Mouse (Mus musculus): Measurements from ENCODE around the gene D11Wsu47e. TPM values are rescaled to one million over a fixed set of nuclear protein-coding genes. Genes with fewer than 3 reads are reported as not detected.

The D11Wsu47e gene
- total RNA-seq, 1 experiment = 38.5 TPM

DNA sequence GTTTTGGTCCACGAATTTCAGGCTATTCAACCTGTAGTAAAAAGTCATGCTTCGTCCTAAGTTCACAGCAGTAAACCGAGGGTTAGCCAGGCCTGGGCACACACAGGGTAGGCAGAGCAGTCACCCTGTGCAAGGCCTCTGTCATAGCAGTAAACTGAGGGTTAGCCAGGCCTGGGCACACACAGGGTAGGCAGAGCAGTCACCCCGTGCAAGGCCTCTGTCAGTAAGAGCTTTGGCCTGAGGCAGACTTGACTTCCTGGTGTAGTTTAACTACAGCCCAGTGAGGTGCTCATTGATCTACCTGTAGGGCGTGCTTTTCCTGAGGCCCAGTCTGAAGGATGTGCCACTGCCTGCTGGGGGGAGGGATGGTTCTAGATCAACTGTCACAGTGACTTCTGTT is 7.1 kb downstream of the D11Wsu47e start:
- in situ Hi-C loops (cut with MboI; ENCODE audit: low sequenced_read_pairs in 2 of 2, unreplicated experiment in 2 of 2) = no loop called here
- Histone ChIP-seq H3K36me3 (ENCODE audit: control insufficient read depth, insufficient read depth, low read length, poor library complexity, severe bottlenecking) (peaks cover 38% of the 10 kb centered on the region), H3K4me3 (ENCODE audit: insufficient read depth in 1 of 2, low read depth in 1 of 2, low read length in 2 of 2, poor library complexity in 1 of 2, severe bottlenecking in 1 of 2) (no peak overlapping the region), H3K27ac (ENCODE audit: insufficient read depth, low read depth, low read length, poor library complexity, severe bottlenecking) (no peak overlapping the region), H3K4me1 (ENCODE audit: control insufficient read depth in 2 of 2, insufficient read depth in 2 of 2, low read length in 2 of 2, poor library complexity in 1 of 2) (peaks cover 2 to 5% of the 10 kb centered on the region in 2 experiments; a peak in 3 of 4 replicates), H3K9me3 (ENCODE audit: control insufficient read depth, insufficient read depth, low read depth, low read length) (no peaks in the 10 kb centered on the region), H3K9ac (ENCODE audit: insufficient read depth, low read depth, low read length, poor library complexity, severe bottlenecking) (no peak overlapping the region)
- TF ChIP-seq ZC3H11A (IDR thresholded peaks at IDR 0.05; ENCODE audit: borderline replicate concordance, low read depth, low read length) (no peak), MAFK (IDR thresholded peaks at IDR 0.05; ENCODE audit: insufficient read depth, low read depth, low read length) (no peak), ZNF384 (IDR thresholded peaks at IDR 0.05; ENCODE audit: low read depth, low read length) (no peak), CHD2 (IDR thresholded peaks at IDR 0.05; ENCODE audit: low read depth, low read length) (no peak), HCFC1 (IDR thresholded peaks at IDR 0.05; ENCODE audit: borderline replicate concordance, insufficient read depth, low read length) (no peak)
- no peak for DNase-seq (ENCODE audit: low read depth, low spot score)

GRCm38 (mm10) chr11:113691851-113692250 is 7.6 kb downstream of the D11Wsu47e start:
- no peak overlapping the region for H3K4me3 ChIP-seq (ENCODE audit: insufficient read depth in 1 of 2, low read depth in 1 of 2, low read length in 2 of 2, poor library complexity in 1 of 2, severe bottlenecking in 1 of 2)
- H3K9me3 ChIP-seq (ENCODE audit: control insufficient read depth, insufficient read depth, low read depth, low read length) = no peaks in the 10 kb centered on the region
- TF ChIP-seq ZNF384 (IDR thresholded peaks at IDR 0.05; ENCODE audit: low read depth, low read length) = no peak
- no peak for TF ChIP-seq HCFC1 (IDR thresholded peaks at IDR 0.05; ENCODE audit: borderline replicate concordance, insufficient read depth, low read length)
- no peak for TF ChIP-seq CHD2 (IDR thresholded peaks at IDR 0.05; ENCODE audit: low read depth, low read length)
- no peak for TF ChIP-seq ZC3H11A (IDR thresholded peaks at IDR 0.05; ENCODE audit: borderline replicate concordance, low read depth, low read length)
- no peak for TF ChIP-seq MAFK (IDR thresholded peaks at IDR 0.05; ENCODE audit: insufficient read depth, low read depth, low read length)
- peaks cover 40% of the 10 kb centered on the region for H3K36me3 ChIP-seq (ENCODE audit: control insufficient read depth, insufficient read depth, low read length, poor library complexity, severe bottlenecking)
- DNase-seq (ENCODE audit: low read depth, low spot score) = no peak
- H3K9ac ChIP-seq (ENCODE audit: insufficient read depth, low read depth, low read length, poor library complexity, severe bottlenecking) = no peak overlapping the region
- in situ Hi-C loops (cut with MboI; ENCODE audit: low sequenced_read_pairs in 2 of 2, unreplicated experiment in 2 of 2) = no loop called here
- H3K27ac ChIP-seq (ENCODE audit: insufficient read depth, low read depth, low read length, poor library complexity, severe bottlenecking) = no peak overlapping the region
- H3K4me1 ChIP-seq (ENCODE audit: control insufficient read depth in 2 of 2, insufficient read depth in 2 of 2, low read length in 2 of 2, poor library complexity in 1 of 2) = peaks cover 2 to 4% of the 10 kb centered on the region in 2 experiments; a peak in 3 of 4 replicates

DNA sequence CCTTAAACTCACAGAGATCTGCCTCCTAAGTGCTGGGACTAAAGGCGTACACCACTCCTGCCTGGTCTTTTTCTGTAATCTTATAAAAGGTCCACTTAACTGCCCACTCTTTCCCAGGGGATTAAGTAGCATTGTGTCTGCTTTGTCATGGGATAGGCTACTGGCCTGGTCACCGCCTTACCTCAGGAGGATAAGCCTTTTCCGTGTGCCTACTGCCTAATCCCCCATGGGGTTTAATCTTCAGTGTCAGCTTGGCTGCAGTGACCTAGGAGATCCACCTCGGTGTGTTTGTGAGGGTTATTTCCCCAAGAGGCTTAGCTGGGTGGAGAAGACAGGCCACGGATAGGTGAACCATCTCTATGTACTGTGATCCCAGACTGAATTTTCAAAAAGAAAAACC is 13.4 kb downstream of the D11Wsu47e start:
- no peak overlapping the region for H3K27ac ChIP-seq (ENCODE audit: insufficient read depth, low read depth, low read length, poor library complexity, severe bottlenecking)
- peaks cover 43% of the 10 kb centered on the region; the same call in 1 of the 2 replicates for H3K36me3 ChIP-seq (ENCODE audit: control insufficient read depth, insufficient read depth, low read length, poor library complexity, severe bottlenecking)
- TF ChIP-seq HCFC1 (IDR thresholded peaks at IDR 0.05; ENCODE audit: borderline replicate concordance, insufficient read depth, low read length) = no peak
- in situ Hi-C loops (cut with MboI; ENCODE audit: low sequenced_read_pairs in 2 of 2, unreplicated experiment in 2 of 2) = no loop called here
- H3K9me3 ChIP-seq (ENCODE audit: control insufficient read depth, insufficient read depth, low read depth, low read length) = no peaks in the 10 kb centered on the region
- no peak overlapping the region for H3K9ac ChIP-seq (ENCODE audit: insufficient read depth, low read depth, low read length, poor library complexity, severe bottlenecking)
- peaks cover 0 to 4% of the 10 kb centered on the region in 2 experiments; a peak in 1 of 4 replicates for H3K4me1 ChIP-seq (ENCODE audit: control insufficient read depth in 2 of 2, insufficient read depth in 2 of 2, low read length in 2 of 2, poor library complexity in 1 of 2)
- DNase-seq (ENCODE audit: low read depth, low spot score) = no peak
- no peak overlapping the region for H3K4me3 ChIP-seq (ENCODE audit: insufficient read depth in 1 of 2, low read depth in 1 of 2, low read length in 2 of 2, poor library complexity in 1 of 2, severe bottlenecking in 1 of 2)

- peaks cover 41% of the 10 kb centered on the region; the same call in 1 of the 2 replicates for H3K36me3 ChIP-seq (ENCODE audit: control insufficient read depth, insufficient read depth, low read length, poor library complexity, severe bottlenecking)
- no peak overlapping the region for H3K9ac ChIP-seq (ENCODE audit: insufficient read depth, low read depth, low read length, poor library complexity, severe bottlenecking)
- H3K9me3 ChIP-seq (ENCODE audit: control insufficient read depth, insufficient read depth, low read depth, low read length) = no peaks in the 10 kb centered on the region
- H3K4me3 ChIP-seq (ENCODE audit: insufficient read depth in 1 of 2, low read depth in 1 of 2, low read length in 2 of 2, poor library complexity in 1 of 2, severe bottlenecking in 1 of 2) = no peak overlapping the region
- no peak for DNase-seq (ENCODE audit: low read depth, low spot score)
- H3K27ac ChIP-seq (ENCODE audit: insufficient read depth, low read depth, low read length, poor library complexity, severe bottlenecking) = no peak overlapping the region
- in situ Hi-C loops (cut with MboI; ENCODE audit: low sequenced_read_pairs in 2 of 2, unreplicated experiment in 2 of 2) = no loop called here
- TF ChIP-seq ZNF384 (IDR thresholded peaks at IDR 0.05; ENCODE audit: low read depth, low read length) = no peak
- TF ChIP-seq ZC3H11A (IDR thresholded peaks at IDR 0.05; ENCODE audit: borderline replicate concordance, low read depth, low read length) = no peak
- H3K4me1 ChIP-seq (ENCODE audit: control insufficient read depth in 2 of 2, insufficient read depth in 2 of 2, low read length in 2 of 2, poor library complexity in 1 of 2) = peaks cover 0 to 4% of the 10 kb centered on the region in 2 experiments; a peak in 1 of 4 replicates
Observed at GRCm38 (mm10) chr11:113698013-113698545, 13.9 kb downstream of the D11Wsu47e start.

DNA sequence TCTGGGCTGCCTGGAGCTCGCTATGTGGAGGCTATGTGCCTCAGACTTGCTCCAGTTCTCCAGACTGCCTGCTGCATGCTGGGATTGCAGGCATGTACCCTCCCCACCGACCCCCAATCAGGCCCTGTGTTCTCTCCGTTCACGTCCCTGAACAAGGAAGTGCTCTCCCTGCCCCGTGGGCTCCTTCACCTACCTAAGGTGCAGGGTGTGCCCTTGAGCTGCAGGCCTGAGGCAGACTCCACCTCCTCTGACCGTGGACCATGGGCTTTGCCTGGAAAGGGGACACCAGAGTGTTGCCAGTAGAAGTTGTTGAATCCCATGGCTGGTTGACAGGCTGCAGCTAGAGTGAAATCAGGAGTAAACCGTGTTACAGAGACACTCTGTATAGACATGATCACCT is 15.4 kb downstream of the D11Wsu47e start:
- H3K27ac ChIP-seq (ENCODE audit: insufficient read depth, low read depth, low read length, poor library complexity, severe bottlenecking) = peak overlapping the region; percentile 52; the same call in 1 of the 2 replicates
- peak overlapping the region; percentile 35; the same call in 1 of the 2 replicates for H3K9ac ChIP-seq (ENCODE audit: insufficient read depth, low read depth, low read length, poor library complexity, severe bottlenecking)
- in situ Hi-C loops (cut with MboI; ENCODE audit: low sequenced_read_pairs in 2 of 2, unreplicated experiment in 2 of 2) = loop anchor here (5.0 to 10.0 kb wide), 2 partner anchors 113 to 115 kb away; no protein-coding TSS in a partner anchor
- no peaks in the 10 kb centered on the region for H3K9me3 ChIP-seq (ENCODE audit: control insufficient read depth, insufficient read depth, low read depth, low read length)
- no peak overlapping the region for H3K4me3 ChIP-seq (ENCODE audit: insufficient read depth in 1 of 2, low read depth in 1 of 2, low read length in 2 of 2, poor library complexity in 1 of 2, severe bottlenecking in 1 of 2)
- no peak for TF ChIP-seq HCFC1 (IDR thresholded peaks at IDR 0.05; ENCODE audit: borderline replicate concordance, insufficient read depth, low read length)
- TF ChIP-seq CHD2 (IDR thresholded peaks at IDR 0.05; ENCODE audit: low read depth, low read length) = no peak
- no peak for TF ChIP-seq MAFK (IDR thresholded peaks at IDR 0.05; ENCODE audit: insufficient read depth, low read depth, low read length)
- no peak for TF ChIP-seq ZC3H11A (IDR thresholded peaks at IDR 0.05; ENCODE audit: borderline replicate concordance, low read depth, low read length)
- TF ChIP-seq ZNF384 (IDR thresholded peaks at IDR 0.05; ENCODE audit: low read depth, low read length) = no peak
- no peak for DNase-seq (ENCODE audit: low read depth, low spot score)
- H3K4me1 ChIP-seq (ENCODE audit: control insufficient read depth in 2 of 2, insufficient read depth in 2 of 2, low read length in 2 of 2, poor library complexity in 1 of 2) = peaks cover 0 to 6% of the 10 kb centered on the region in 2 experiments; a peak in 1 of 4 replicates
- H3K36me3 ChIP-seq (ENCODE audit: control insufficient read depth, insufficient read depth, low read length, poor library complexity, severe bottlenecking) = peaks cover 37% of the 10 kb centered on the region; the same call in 1 of the 2 replicates

Data from ES-E14 (cell line).